Mouse (Mus musculus) forebrain, embryonic 13.5 days (tissue): Measurements from ENCODE around the gene Ccdc116. TPM values are rescaled to one million over a fixed set of nuclear protein-coding genes. Genes with fewer than 3 reads are reported as not detected.

Experiments
- ATAC-seq: fragments of 200-750 bp; cut with Nextera tagmentation; 2 replicates; pipeline ENCODE4 v1.8.0; 2017
- H3K27ac ChIP-seq: fragments of 300-500 bp; sonication (generic); 2 replicates; pipeline ENCODE4 v1.5.1; 2015; ENCODE audit warnings: inconsistent platforms, mild to moderate bottlenecking, moderate library complexity
- H3K27me3 ChIP-seq: fragments of 300-500 bp; sonication (generic); 2 replicates; pipeline ENCODE4 v1.6.1; 2015; ENCODE audit warnings: mild to moderate bottlenecking, inconsistent platforms
- H3K36me3 ChIP-seq: fragments of 300-500 bp; sonication (generic); 2 replicates; pipeline ENCODE4 v1.6.1; 2015; ENCODE audit warnings: mild to moderate bottlenecking, inconsistent platforms; ENCODE audit not compliant: poor library complexity, severe bottlenecking
- H3K4me1 ChIP-seq: fragments of 300-500 bp; sonication (generic); 2 replicates; pipeline ENCODE4 v1.6.1; 2015; ENCODE audit warnings: inconsistent platforms
- H3K4me2 ChIP-seq: fragments of 300-500 bp; sonication (generic); 2 replicates; pipeline ENCODE4 v1.6.1; 2015; ENCODE audit warnings: inconsistent platforms, mild to moderate bottlenecking, moderate library complexity
- H3K4me3 ChIP-seq: fragments of 300-500 bp; sonication (generic); 2 replicates; pipeline ENCODE4 v1.5.1; 2015; ENCODE audit warnings: mild to moderate bottlenecking, inconsistent platforms
- H3K9ac ChIP-seq: fragments of 300-500 bp; sonication (generic); 2 replicates; pipeline ENCODE4 v1.6.1; 2015; ENCODE audit warnings: mild to moderate bottlenecking, inconsistent platforms
- H3K9me3 ChIP-seq: fragments of 300-500 bp; sonication (generic); replicated peaks from 2 replicates; pipeline ENCODE4 v1.6.1; 2016; ENCODE audit warnings: inconsistent platforms
- WGBS: fragments of 180-500 bp; shearing (Covaris S2); methylation state at CpG from one replicate; pipeline ENCODE4 v1.1.7; 2015; 5-methylcytosine and 5-hydroxymethylcytosine counted together
- microRNA counts: library from miRNA; unstranded; fragments of <30 nt; microRNA quantifications from one replicate; lab custom pipeline; 2016
- microRNA-seq: library from miRNA; unstranded; fragments of <30 nt; microRNA quantifications from one replicate; pipeline ENCODE4, GENCODE M21; 2016
- polyA plus RNA-seq: library from polyadenylated mRNA; unstranded; fragments of >200 nt; fragmentation: Nextera tagmentation; extraction: Ambion mirVana; gene quantifications from 2 replicates; pipeline ENCODE4 v1.2.1, GENCODE M21; 2015

The Ccdc116 gene
- polyA plus RNA-seq, 1 experiment from 2014 or later = 0.53 TPM

DNA sequence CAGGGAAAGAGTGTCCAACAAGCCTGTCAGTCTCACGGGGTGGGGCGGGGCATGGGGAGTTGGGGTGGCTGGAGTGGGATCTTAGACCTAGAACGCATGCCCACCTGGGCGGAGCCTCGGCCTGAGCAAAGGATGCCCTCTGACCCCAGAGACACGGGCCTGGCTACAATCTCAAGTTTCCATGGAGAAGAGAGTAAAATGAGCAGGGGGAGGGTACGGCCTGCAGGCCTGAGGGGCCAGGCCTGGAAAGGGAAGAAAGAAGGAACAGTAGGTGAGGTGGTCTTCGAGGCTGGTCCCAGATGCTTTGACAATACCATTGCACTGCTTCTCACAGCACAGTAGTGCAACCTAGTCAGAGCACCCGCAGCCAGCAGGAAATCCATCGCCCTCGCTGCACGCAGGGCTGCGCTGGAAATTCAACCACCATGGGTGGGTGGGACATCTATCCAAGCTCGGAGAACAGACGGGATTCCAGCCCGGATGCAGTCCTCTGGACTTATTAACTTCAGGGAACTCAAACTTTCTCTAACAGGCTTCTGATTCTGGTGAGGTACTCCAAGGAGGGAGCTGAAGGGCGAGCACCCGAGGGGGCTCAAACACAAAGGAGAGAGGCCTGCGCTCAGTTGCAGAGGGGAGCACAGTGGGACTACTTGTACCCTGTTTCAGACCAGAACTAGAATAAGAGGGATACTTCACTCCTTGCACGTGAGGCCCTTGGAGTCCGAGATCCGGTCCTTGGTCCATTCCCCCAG lies 22.7 kb downstream of the Ccdc116 start:
- peak; percentile 19 for ATAC-seq
- Histone ChIP-seq H3K9ac (peak overlapping the region; percentile 77), H3K4me2 (peak overlapping the region; percentile 86), H3K9me3 (no peaks in the 10 kb centered on the region), H3K4me3 (peak overlapping the region; percentile 58), H3K4me1 (peaks cover 42% of the 10 kb centered on the region), H3K36me3 (peaks cover 20% of the 10 kb centered on the region), H3K27ac (peak overlapping the region; percentile 74), H3K27me3 (no peaks in the 10 kb centered on the region)
- 1% methylated on average over 22 of the region's 22 CpGs for WGBS

DNA sequence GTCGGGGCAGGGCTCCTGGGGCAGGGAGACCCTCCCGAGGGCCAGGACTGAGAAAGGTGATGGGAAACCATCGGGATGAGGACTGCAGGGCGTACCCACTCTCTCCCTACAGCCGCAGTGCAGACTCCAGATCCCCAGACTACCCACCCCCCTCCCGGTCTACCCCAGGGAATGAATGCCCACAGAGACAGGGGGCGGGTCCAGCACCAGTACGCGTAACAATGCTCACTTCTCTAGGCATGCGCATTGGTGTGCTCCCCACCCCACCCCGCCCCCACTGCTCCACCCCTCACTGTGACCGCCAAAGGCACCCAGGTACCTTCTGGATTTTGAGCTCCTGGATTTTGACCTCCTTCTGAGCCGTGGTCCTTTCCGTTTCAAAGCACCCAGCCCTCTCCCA lies 25.5 kb downstream of the Ccdc116 start:
- WGBS = 29% methylated on average over 14 of the region's 14 CpGs
- Histone ChIP-seq H3K4me2 (peak overlapping the region; percentile 51), H3K9me3 (no peaks in the 10 kb centered on the region), H3K4me1 (peaks cover 42% of the 10 kb centered on the region), H3K27ac (no peak overlapping the region), H3K9ac (no peak overlapping the region; the same call in 1 of the 2 replicates), H3K36me3 (peaks cover 42% of the 10 kb centered on the region), H3K4me3 (peak overlapping the region; percentile 17; the same call in 1 of the 2 replicates), H3K27me3 (no peaks in the 10 kb centered on the region)
- peak; percentile 59 for ATAC-seq

DNA sequence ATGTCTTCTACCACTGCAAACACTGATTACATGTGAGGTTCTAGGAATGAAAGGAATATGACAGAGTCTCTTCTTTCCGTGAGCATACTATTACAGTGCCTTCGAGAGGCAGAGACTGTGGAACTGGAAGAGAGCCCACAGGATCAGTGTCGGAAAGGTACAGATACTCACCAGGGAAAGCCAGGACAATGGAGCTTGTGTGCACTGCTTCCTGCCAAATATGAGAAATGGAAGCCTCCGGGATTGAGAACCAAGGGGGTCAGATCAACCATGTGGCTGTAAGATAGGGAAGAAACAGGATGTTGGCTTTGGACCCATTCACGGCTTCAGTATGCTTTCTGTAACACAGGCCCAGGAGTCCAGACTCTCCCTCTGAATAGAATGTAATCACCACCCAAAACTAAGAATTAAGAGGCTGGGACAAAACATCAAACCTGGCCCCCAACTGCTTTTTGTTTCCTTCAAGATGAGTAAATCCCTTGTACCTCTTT lies 29.7 kb downstream of the Ccdc116 start:
- no peak overlapping the region for H3K4me2 ChIP-seq
- H3K4me3 ChIP-seq = no peak overlapping the region
- no peak for ATAC-seq
- H3K9me3 ChIP-seq = no peaks in the 10 kb centered on the region
- H3K27ac ChIP-seq = no peak overlapping the region
- peaks cover 68% of the 10 kb centered on the region for H3K36me3 ChIP-seq
- H3K4me1 ChIP-seq = peaks cover 13% of the 10 kb centered on the region
- no peak overlapping the region for H3K9ac ChIP-seq
- no peaks in the 10 kb centered on the region for H3K27me3 ChIP-seq
- WGBS = 89% methylated on average over 5 of the region's 5 CpGs

DNA sequence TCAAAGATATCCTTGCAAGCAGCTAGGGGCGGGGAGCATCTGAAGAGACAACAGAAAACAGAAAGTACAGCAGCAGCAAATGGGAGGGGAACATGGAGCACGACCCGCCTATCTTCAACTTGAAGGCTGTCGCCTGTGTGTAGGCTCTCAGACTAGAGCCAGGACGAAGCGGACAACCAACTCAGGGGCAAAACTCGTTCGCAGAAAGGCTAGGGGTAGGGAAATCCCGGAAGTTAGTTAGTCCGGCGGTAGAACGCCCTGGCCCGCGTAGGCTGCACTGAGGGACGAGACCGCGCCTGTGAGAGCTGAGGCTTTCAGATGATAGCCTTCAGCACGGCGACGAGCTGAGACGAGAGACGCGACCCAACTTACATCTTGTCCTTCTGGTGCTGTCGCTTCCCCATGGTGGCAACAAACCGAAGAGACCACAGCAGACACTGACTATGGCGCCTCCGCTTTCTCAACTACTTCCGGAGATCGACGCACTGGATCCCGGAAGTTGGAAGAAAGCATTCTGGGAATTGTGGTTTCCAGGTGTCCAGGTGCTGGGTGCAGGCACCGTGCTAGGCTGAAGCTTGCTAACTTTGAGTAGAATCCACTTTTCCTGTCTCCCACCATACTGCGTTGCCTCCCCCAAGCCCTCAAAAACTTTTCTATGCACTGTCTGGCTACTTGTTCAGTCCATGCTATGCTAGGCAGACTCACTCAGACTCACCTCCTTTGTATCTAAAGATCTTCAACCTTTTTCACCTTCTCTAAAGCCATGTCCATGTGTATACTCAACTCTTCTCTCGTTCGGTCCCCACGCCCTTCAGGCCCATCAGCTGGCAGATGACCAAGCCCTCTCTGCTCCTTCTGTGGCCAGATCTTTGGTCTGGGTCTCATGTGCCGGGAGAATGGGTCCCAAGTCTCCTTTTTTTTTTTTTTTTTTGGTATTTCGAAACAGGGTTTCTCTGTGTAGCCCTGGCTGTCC lies 36.0 kb downstream of the Ccdc116 start, which contains the start of gene Ppil2:
Ppil2 (minus strand) TSS at position 487 of the 973 bp plus-strand sequence.
- Histone ChIP-seq H3K27ac (peak within 1 kb of the TSS; percentile 36; the same call in 1 of the 2 replicates), H3K36me3 (peaks cover 50% of the 10 kb centered on the region), H3K4me1 (peaks cover 13% of the 10 kb centered on the region), H3K4me2 (peak within 1 kb of the TSS; percentile 66), H3K9me3 (no peaks in the 10 kb centered on the region), H3K9ac (peak within 1 kb of the TSS; percentile 80), H3K27me3 (no peaks in the 10 kb centered on the region), H3K4me3 (peak within 1 kb of the TSS; percentile 85)
- ATAC-seq = peak; percentile 88
- 9% methylated on average over 38 of the region's 38 CpGs for WGBS

DNA sequence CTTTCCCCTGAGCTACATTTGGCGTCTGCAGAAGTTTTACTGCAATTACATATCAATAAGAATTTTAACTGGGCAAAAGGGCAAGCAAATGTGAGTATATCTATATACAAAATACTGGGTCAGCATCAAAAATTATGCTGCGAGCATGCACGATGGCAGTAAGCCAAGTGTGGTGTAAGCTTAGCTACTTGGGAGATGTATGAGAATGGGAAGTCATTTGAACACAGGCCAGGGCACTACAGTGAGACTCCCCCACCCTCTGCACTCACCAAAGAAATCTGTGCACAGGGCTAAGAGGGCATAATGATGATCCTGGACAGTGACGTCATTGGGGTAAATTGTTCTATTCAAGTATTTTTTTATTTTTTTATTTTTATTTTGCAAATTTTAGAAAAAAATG lies 42.4 kb downstream of the Ccdc116 start:
- Histone ChIP-seq H3K4me3 (no peak overlapping the region), H3K4me1 (peaks cover 17% of the 10 kb centered on the region), H3K9ac (no peak overlapping the region), H3K27me3 (no peaks in the 10 kb centered on the region), H3K27ac (no peak overlapping the region), H3K4me2 (no peak overlapping the region), H3K9me3 (no peaks in the 10 kb centered on the region), H3K36me3 (peaks cover 88% of the 10 kb centered on the region)
- WGBS = 87% methylated on average over 4 of the region's 4 CpGs
- no peak for ATAC-seq

DNA sequence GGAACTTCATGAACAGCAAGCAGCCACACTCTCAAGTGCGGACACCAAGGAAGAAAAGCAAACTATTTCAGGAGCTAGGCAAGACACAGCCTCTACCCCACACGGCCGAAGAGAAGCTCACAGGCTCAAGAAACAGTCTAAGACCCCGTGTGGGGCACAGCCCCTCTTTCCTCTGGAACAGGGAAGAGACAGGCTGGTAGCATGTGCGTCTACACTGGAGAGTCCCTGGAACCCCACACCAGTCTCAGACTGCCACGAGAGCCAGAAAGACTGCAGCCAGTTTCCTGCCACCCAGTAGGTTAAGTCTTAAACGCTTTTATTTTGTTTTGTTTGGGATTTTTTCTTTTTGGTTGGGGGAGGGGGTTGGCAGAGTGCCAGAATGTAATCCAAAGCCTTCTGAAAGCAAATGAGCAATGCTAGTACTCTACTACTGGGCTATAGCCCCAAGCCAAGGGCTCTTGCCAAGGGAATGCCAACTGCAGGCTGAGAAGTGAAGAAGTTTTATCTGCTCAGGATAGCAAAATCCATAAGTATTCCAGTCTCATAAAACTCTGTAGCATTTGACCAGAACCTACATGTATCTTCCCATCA lies 44.3 kb downstream of the Ccdc116 start:
- Histone ChIP-seq H3K36me3 (peaks cover 94% of the 10 kb centered on the region), H3K4me1 (peaks cover 14% of the 10 kb centered on the region), H3K27me3 (no peaks in the 10 kb centered on the region), H3K4me3 (no peak overlapping the region), H3K4me2 (no peak overlapping the region), H3K9me3 (no peaks in the 10 kb centered on the region), H3K27ac (peak overlapping the region; percentile 20; the same call in 1 of the 2 replicates), H3K9ac (no peak overlapping the region)
- peak; percentile 70; the same call in 1 of the 2 replicates for ATAC-seq
- 46% methylated on average over 7 of the region's 7 CpGs for WGBS

DNA sequence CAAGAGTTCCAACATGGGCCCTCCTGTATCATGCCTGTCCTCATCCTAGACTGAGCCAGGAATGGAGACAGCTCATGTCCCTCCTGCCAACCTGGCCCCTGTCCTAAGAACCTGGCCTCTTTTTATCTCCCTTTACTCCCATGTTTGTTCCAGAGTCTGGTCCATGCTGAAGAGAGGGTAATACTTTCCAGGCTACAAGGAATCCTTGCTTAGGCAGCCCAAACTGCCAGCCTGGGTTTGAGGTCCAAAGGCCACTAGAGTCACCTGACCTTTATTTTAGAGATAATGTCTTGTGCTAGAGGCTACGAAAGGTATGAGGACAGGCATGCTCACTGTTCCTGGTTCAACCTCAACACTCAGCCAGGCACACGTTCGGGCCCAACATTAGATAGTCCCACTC lies 50.1 kb downstream of the Ccdc116 start:
- 95% methylated on average over 3 of the region's 3 CpGs for WGBS
- Histone ChIP-seq H3K4me2 (no peak overlapping the region), H3K9me3 (no peaks in the 10 kb centered on the region), H3K9ac (no peak overlapping the region), H3K27ac (no peak overlapping the region), H3K4me1 (no peaks in the 10 kb centered on the region), H3K4me3 (no peak overlapping the region), H3K36me3 (peaks cover 97% of the 10 kb centered on the region), H3K27me3 (no peaks in the 10 kb centered on the region)
- no peak for ATAC-seq

MicroRNA genes within 50 kb of the gene (microRNA counts, 519-probe panel; counts per million panel counts)
- microRNA mmu-miR-130b (lab: Ali Mortazavi, UCI) (5,460 counts per million, percentile 94 among the panel's probes with 10 or more counts), microRNA mmu-miR-301b (lab: Ali Mortazavi, UCI) (3,939 counts per million, percentile 77 among the panel's probes with 10 or more counts)

Small RNA genes within 50 kb of the gene (microRNA-seq; reads per million reads assigned to microRNA genes)
- gene Mir130b = 10,180 reads per million, percentile 96 among the genes with 10 or more reads in this experiment
- 235 reads per million, percentile 60 among the genes with 10 or more reads in this experiment for gene Mir301b

Other genes starting within 250 kb of the Ccdc116 start
- gene Mapk1, start 163.8 kb downstream of the Ccdc116 start, polyA plus RNA-seq = 172 and 177 TPM in 2 replicates
- 145 and 151 TPM in 2 replicates for gene Ypel1, start 77.5 kb downstream of the Ccdc116 start, polyA plus RNA-seq
- gene Ppil2, start 36.0 kb downstream of the Ccdc116 start, polyA plus RNA-seq = 153 and 165 TPM in 2 replicates
- gene 2610318N02Rik, start 22.1 kb downstream of the Ccdc116 start, polyA plus RNA-seq = 64.8 and 67.9 TPM in 2 replicates
- gene Sdf2l1, start 14.8 kb downstream of the Ccdc116 start, polyA plus RNA-seq = 54.6 and 57.5 TPM in 2 replicates
- gene Ydjc, start 2.6 kb downstream of the Ccdc116 start, polyA plus RNA-seq = 11.1 and 12.8 TPM in 2 replicates
- gene Ube2l3, start 55.4 kb upstream of the Ccdc116 start, polyA plus RNA-seq = 359 and 360 TPM in 2 replicates
- gene Rimbp3, start 61.4 kb upstream of the Ccdc116 start, polyA plus RNA-seq = 1.4 and 1.9 TPM in 2 replicates
- 7.2 and 9.0 TPM in 2 replicates for gene Hic2, start 86.3 kb upstream of the Ccdc116 start, polyA plus RNA-seq
- 14.2 and 15.4 TPM in 2 replicates for gene Tmem191c, start 128.8 kb upstream of the Ccdc116 start, polyA plus RNA-seq
- 0.36 and 0.48 TPM in 2 replicates for gene Serpind1, start 184.1 kb upstream of the Ccdc116 start, polyA plus RNA-seq